Mouse (Mus musculus): ENCODE results near the gene Dock2.

The Dock2 gene

DNA sequence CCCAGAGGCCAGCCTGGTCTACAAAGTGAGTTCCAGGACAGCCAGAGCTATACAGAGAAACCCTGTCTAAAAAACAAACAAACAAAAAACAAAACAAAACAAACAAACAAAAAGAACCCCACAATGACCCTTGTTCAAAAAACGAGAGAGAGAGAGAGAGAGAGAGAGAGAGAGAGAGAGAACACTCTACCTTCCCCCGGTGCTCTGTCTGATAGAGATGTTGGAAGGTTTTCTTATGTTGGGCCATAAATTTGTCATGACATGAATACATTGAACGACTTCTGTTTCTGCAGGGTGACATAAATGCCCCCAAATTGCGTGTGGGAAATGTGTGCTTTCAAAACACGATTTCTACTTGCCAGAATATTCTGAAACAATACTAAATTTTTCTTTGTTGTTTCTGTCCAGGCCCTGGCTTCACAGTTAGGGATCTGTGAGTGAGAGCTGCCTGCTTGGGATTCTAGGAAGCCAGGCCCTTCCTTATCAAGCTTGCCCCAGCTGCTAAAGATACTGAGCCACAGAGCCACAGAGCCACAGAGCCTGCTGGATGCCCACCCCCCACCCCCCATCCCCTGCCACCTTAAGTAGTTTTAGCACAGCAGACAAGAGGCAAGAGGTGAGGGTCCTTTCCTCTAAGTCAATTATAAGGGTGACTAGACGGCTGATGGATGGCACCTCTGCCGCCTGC is 451.2 kb downstream of the Dock2 start:
- no peak for DNase-seq

DNA sequence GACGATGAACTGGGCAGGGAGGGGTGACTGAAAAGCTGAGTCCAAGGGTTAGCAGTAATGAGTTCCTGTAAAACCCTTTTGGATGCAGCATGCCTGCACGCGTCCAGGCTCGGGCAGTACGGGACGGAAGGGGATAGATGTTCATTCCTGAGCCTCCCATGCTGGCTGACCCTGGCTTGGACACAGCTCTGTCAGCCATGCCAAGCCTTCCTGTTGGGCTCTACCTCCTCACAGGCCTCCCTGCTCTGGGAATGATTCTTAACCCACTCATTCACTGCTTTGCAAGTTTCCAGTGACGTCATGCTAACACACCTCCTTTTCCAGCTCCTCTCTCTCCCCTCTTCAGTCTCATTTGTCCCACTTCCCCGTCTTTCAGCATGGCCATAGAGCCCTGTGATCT is 460.0 kb downstream of the Dock2 start:
- no peak for DNase-seq

DNA sequence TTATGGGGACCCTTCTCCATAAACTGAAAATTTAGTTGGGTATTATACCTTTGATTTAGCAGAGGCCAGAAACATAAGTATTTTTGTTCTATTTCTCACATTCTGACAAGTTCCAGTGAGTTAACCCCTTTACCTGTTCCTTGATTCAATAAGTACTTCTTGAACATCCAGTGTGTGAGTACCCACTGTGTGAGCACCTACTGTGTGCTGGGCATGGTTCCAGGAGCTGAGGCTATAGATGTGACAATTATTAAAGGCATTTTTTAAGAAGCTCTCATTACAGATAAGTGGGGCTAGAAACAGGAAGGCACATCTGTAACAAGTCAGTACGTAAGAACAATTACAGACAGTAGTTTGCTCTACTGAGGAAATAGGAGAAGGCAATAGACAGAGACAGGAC is 464.4 kb downstream of the Dock2 start:
- no peak for DNase-seq

DNA sequence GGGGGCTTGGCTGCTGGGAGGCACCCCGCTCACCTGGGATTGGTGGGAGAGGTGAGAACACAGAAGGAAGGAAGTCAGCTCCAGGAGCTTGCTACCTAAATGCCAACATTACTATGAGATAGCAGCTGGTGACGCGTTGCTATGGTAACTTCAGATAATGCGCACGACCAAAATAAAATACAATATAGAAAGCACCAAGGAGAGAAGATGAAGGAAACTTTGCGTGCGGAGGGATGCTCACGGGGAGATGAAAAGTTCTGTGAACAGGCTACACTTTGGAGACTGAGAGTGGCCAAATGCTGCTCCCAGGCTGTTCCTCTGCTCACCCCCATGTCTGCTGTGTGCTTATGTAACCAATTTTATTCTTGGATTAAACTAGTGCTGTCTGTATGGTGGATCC is 466.7 kb downstream of the Dock2 start:
- DNase-seq = no peak

DNA sequence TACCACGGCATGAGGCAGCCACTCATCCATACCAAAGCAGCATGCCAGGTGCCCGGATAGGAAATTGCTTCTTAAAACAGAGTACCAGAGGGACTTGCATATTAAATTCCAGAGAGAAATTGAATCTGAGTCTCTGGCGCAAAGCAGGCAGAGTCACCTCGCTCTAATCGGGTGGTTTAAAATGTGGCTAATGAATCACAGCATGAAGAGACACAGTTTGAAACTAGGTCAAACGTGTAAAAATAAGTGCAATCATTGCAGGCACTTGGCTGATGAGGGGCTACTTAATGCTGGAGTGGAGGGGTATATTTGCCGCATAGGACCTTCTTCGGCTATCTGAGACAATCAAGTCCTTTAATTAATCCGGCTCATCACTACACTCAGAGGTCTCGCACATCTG is 467.5 kb downstream of the Dock2 start:
- DNase-seq = no peak

DNA sequence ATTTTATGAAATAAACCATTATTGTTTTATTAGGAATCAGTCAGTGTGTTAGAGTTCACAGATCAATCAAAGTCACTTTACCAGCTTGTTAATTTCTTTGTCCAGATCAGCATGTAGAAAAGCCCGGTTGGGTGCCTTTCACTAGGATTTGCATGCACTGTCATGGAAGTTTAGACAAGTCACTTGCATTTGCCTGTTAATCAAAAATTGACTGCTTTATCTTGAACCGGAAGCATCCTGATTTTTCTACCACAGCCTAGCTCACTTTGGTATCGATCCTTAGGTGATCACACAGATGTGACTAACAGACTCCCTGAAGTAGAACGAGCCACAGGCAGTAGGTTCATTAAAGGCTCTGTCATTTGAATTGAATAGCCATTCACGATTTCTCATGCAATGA is 468.3 kb downstream of the Dock2 start:
- no peak for DNase-seq

DNA sequence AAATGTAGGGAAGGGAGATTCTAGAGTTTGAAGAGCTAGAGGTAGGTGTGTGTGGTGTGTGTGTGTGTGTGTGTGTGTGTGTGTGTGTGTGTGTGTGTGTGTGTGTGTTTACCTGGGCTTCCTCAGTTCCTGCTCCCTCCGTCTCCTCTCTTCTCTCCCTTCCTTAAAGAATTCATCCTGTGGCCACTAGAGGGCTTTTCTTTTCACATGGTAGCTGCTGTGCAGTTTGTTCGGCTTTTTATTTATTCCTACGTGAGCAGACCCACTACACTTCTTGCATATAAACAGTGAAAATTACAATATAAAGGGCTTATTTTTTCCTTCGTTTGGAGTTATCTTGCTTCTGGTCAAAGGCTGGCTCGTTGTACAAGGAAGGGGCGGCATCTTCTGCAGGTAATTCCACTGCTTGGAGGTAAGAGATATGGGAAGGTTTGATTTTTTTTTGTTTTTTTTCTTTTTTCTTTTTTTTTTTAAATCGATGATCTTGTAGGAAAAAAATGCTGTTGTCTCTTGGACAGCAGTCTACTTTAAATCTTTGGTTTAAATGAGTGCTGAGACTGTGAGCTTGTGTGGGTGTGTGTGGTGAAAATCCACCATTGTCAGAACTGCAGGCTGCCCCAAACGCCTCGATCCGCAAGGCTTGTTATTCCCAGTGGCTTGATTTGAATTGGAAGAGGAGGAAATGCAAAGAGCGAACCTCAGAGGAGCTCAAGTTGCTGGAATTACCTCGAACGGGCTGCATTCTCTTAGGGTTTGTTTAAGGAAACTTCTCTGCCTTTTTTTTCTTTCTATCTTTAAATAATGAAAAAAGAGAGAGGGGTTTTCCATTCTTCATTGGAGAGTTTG is 468.9 kb downstream of the Dock2 start, which contains the start of gene Fam196b:
Gene Fam196b, plus strand, starts transcription at position 289 of the 846 bp plus-strand sequence.
- DNase-seq = peak; percentile 11 to 46

DNA sequence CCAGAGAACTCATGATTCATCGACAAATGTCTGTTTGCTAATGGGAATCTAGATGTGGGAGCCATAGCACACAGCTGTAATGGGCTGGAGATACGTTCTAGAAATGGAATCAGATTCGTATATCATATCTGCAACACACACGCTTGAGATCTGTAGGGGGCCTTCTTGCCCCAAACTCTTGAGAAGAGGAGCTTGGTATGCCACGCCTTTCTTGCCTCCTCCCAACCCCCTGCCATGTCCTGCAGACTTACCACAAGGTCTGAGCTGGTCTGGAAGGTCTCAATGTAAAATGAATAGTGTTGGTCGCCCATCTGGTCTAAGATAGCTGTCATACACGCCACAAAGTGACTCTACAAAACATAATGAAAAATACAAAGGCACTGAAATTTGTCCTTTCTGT is 471.5 kb downstream of the Dock2 start:
- no peak for DNase-seq

DNA sequence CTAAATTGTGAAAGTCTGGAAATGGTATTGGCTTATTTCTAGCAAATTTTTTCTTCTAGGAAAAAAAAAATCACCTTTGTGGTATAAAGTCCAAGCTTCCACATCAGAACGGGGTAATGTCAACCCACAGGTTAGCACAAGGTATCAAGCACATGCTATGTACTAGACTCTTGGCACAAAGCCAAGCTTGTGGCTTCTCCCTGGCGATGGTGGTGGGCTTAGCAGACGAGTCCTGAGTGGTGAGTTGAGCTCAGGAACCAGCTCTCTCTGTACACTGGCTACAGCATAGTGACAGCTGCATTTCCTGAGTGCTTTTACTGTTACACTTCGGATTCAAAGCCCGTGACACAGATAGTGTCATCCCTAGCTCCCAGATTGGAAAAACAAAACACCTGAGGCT is 472.0 kb downstream of the Dock2 start:
- DNase-seq = peak in 1 of 2 experiments; percentile 7

DNA sequence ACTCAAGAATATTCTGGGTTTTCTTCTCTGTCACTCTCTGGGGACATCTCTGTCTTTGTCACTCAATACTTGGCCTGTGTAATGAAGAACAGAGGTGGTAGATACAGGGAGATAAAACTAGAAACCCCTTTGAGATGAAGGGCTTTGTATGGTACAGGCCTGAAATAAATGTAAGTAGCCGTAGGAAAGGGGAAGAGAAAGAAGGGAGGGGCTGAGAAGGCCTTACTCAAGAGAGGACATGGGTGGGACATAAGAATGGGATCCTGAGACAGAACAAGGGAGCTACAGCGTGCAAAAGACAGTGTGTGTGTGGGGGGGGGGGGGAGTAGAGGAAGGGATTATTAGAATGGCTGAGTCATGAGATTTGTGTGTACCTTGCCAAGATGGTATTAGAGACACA is 474.3 kb downstream of the Dock2 start:
- DNase-seq = no peak

DNA sequence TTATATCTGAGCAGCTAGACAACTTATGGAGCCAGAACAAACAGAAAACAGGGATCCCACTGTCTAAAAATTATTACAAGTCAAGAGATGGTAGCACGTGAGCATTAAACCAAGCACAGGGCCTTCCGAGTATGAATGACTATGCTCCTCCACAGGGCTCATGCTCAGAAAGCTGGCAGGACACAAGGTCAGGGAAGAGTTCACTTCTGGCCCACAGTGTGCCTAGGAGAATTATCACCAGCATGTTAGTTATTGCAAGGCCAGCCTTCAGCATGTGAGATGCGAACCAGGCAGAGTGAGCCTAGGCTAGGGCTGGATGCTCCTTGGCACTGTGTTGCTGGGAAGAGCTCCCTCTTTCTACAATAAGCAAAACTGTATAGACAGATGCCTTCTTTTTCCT is 475.0 kb downstream of the Dock2 start:
- no peak for DNase-seq

DNA sequence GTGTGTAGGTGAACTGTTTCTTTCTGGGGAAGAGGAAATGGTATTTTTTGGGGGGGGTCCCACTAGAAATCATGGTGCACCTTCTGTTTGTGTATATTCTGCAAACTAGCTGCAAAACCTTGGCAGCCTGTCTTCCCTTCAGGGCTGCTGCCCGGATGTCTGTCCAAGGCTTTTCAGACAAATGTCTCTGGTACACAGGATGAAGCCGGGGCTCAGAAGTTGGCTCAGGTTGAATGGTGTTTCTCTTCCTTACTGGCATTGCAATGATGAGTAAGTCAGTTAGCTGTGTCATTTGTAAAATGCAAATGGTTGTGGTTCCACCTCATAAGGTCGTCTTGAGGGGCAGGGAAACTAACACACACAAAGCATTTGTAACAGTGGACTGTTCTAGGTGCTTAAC is 477.5 kb downstream of the Dock2 start:
- no peak for DNase-seq

DNA sequence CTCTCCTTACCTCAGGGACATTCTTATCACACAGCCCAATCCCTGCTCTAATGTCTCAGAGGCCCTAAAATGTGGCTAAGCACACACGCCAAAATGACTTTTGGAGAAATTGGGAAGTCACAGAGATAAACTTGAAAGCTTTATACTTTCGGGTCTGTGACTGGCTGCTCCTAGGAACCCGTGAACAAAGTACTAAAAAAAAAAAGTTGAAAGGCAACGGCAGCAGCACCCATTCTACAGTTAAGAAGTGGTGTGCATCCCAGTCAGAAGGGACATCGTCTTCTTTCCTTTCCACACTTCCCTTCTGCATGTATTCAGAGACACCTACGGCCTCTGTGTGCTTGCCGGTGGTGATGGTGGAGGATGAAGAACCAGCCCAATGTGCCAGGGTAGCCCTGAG is 483.6 kb downstream of the Dock2 start:
- no peak for DNase-seq

DNA sequence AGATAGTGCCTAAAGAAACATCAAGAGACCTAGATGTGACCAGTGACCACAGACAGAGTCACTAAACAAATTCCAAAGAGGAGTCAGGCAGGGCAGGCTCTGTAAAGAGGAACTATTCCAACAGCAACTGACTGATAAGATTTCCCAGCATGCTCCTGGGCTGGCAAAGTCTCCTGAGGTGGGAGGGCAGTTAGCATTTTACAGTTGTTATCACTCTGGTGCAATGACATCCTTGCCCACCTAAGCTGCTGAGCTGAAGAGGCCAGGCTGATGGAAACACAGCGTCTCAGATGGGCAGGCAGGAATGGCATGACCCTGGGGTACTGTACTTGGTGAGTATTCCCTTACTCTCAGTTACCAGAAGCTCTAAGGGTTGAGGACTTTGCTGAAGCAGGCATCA is 484.1 kb downstream of the Dock2 start:
- no peak for DNase-seq

DNA sequence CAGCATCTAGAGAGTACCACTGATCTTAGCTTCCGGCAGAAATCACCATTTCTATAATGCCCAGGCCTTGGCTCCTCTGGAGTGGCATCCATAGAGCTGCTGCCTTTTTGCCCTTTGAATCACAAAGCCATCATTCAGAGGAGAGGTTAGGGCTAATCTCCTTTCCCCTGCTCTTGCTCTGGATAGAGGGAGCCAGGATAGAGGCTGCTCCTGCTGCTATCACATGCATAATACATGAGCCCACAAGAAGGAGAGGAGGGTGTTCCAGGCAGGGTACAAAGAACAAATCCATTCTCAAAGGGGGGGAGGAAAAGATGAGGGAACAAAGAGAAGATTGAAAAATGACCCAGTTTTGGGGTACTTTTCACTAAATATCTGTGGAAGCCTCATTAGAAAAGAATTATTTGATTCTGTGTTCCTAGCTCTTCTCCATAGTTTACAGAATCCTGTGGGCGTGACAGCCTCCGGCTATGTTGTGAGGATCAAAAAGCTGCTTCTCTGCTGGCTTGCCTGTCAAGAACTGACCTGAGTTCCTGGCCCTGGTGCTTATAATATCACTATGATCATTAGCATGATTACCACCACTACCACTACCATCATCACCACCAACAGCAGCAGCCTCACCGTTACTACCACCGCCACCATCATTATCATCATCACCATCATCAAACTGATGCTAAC is 485.9 kb downstream of the Dock2 start:
- DNase-seq = no peak

DNA sequence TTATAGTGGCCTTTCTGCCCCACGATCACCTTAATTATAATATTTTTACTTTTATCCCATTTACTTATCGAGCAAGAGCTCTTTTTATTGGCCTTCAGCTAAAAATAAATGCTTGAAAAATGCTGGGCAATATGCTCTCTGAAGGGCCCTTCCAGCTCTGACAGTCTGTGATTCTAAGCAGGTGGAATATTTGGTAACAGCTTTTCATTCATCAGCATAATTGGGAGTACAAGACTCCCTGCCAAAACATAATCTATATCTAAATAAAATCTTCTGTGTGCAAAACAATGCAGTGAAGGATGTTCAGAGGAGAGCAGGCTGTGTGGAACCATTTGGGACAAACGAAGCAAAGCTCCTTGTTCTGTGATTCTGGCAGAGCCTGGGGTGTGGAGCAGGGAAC is 492.4 kb downstream of the Dock2 start:
- DNase-seq = no peak

DNA sequence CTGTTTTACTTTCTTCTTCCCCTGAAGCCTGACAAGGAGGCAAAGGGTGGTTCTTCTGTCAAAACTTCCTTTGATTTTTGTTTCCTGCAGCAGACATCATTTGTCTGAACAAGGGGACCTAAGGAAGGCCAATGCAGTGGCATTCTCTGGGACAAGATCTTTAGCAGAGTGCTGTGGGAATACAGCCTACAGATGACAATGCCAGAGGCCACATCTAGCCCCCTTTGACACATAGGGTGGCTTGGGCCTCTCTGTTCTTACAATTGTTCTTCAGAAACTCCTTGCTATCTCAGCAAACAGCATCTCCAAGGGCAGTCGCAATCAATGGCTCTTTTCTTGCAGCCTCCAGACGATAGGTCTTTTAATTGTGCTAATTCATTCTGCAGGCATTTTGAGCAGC is 493.0 kb downstream of the Dock2 start:
- DNase-seq = no peak

DNA sequence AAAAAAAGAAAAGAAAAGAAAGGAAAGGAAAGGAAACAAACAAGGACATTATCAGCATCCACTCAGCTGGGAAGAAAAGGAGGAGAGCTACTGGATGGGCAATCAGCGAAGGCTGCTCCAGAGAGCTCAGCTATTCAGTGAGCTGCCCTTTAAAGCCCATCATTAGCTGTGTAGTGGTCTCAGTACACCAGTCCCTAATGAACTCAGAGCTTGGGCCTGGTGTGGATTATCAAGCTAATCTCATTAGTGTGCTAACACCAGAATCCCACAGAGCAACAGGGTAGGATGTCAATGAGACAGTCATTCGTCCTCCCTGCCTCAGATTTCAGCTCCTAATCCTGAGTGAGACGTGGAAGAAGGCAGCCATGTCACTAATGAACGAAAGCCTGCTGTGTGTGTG is 493.4 kb downstream of the Dock2 start:
- no peak for DNase-seq

DNA sequence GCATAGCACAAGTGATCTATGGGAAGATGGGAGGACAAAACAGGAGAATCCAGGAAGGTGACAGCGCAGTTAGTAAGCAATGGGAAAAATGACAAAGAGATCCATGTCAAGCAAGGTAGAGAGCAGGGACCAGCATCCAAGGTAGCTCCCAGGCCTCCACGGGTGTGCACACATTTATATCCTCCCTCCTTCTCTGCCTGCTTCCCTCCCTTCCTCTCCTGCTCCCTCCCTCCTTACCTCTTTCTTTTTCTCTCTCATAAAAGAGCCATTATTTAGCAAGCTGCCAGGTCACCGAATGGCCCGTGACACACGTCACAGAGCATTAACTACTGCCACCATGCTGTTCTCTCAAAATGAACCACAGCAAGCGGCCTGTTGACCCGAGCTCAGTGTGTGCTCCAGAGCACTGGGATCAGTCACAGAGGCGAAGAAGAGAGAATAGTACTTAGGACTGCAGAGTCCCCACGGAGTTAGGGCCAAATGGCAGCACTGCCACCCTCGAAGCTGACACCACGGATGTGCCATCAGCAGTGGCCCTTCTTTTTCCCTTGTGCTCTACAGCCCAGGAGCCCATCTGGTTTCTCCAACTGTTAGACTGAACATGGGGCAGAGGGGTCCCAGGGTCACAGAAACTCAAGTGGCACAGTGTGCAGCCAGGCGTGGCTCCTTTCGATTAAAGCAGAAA is 499.4 kb downstream of the Dock2 start:
- DNase-seq = no peak

DNA sequence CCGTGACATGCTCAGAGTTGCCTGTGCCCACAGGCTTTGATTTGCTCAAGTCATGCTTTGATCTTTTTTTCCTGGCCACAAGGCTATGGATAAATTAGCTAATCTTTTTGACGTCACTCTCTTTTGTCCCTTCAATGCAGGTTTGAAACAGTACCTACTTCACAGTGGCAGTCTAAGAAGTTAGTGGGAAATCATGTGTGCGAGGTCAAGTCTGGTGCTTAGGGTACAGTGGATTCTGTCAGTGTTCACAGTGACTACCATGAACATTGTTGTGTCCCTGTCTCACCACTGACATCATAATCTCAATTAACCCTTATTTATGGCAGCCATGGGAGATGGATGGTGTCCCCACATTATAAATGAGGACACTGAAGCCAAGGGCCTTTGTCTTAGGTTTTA is 506.6 kb downstream of the Dock2 start:
- no peak for DNase-seq

DNA sequence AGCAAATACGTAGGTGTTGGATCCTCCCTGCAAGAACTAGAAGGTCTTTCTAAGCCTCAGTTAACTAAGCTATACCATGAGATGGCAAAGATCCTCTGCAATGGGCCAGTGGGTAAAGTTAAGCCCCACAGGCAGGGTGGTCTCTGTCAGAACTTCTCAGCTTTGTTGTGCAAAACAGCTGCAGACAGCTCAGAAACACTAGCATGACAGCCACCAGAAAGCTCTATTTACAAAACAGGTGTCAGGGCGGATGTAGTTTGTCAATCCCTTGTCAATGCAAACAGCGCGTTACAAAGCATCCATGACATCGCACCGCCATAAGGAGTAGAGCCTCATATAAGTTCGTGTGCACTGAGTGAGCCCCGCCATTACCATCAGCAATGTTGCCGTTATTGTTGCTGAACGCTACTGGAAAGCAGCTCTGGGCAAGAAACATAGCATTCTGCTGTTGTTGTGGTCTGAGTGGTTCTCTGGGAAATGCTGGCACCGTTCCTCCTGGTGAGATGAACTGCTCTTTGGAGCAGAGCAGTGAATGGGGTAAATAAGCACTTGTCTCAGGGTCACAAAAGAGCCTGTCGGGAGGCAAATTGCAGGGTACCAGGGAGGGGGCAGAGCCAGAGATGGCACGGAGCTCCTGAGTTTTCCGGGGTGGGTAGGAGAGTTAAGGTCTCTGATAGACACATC is 507.2 kb downstream of the Dock2 start:
- DNase-seq = peak in 1 of 2 experiments; percentile 11

DNA sequence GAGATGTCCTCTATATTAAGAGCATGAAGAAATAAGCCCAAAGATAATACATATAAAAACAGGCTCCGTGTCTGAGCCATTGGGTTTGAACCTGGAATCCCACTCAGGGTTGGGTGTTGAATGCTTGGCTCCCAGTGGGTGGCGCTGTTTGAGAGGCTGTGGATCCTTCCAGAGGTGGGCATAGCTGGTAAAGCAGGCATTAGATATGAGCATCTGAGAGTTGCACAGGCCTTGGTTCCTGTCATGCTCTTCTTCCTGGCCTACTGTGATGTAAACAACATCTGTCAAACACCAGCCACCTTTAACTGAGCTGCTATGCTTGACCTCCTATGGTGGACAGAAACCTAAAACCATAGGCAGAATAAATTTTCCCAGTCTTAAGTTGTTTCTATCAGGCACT is 507.8 kb downstream of the Dock2 start:
- DNase-seq = peak in 1 of 2 experiments; percentile 4

DNA sequence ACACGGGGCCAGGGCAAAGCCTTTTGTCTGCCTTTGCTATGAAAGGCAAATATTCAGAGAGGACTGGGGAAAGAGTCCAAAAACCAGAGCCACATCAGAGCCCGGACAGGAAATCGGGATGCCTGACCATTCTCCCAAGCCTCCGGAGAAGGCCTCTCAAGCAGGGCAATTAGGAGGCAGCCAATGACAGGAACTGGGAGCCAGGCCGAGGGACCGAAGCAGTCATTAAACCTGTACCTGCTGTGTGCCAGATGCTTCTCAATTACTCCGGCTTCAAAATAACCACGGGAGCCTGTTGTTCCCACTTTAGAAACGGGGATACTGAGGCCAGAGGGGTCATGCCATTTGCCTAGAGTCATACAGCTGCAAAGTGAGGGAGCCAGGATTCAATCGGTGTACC is 511.7 kb downstream of the Dock2 start:
- DNase-seq = peak in 1 of 2 experiments; percentile 5

Data from cerebellum, postnatal 25 days (tissue).